9 mouse cellular contexts compared by ENCODE assay signal in genomic region chr14:51103217-51103616, GRCm38 (mm10). TPM values are rescaled to one million over a fixed set of nuclear protein-coding genes. Genes with fewer than 3 reads are reported as not detected.
A peak's percentile ranks its signal among the peaks of the same experiment; 100 is the strongest.
DNase-seq lines count a peak whose midpoint lies in the region; ATAC-seq and TF ChIP-seq lines count a peak whose summit lies in the region.
"Had no signal": no experiment of that assay in that cellular context is flagged by ENCODE, and none has a peak within 500 bp of the region (broad histone marks: within the 10 kb centered on the region; RNA-seq: fewer than 3 reads in every experiment).

No protein-coding gene starts in this region.

- 0 out of 2 replicates have a peak, but pooled peaks cover 7% of the 10 kb centered on the region for H3K36me3 ChIP-seq in limb, embryonic 14.5 days (ENCODE audit: control insufficient read depth, insufficient read depth, low read length)
- H3K36me3 ChIP-seq: limb, embryonic 12.5 days had no signal

- no peak overlapping the region for H3K27ac ChIP-seq in bone marrow macrophage, adult 2 months (ENCODE audit: insufficient read depth, low read depth, low read length)
- no peak overlapping the region for H3K27ac ChIP-seq in limb, embryonic 14.5 days (replicated peaks; ENCODE audit: low read depth, low read length)
- H3K27ac ChIP-seq: limb, embryonic 12.5 days had no signal

- TF ChIP-seq POLR2A in bone marrow macrophage, adult 2 months (IDR thresholded peaks at IDR 0.05; ENCODE audit: borderline replicate concordance, low read depth, low read length) = no peak
- TF ChIP-seq POLR2A in limb, embryonic 14.5 days (IDR thresholded peaks at IDR 0.05; ENCODE audit: borderline replicate concordance, extremely low read depth, insufficient read depth, insufficient read length) = no peak

- no peaks in the 10 kb centered on the region for H3K9me3 ChIP-seq in limb, embryonic 14.5 days (ENCODE audit: control insufficient read depth, low read length)
- H3K9me3 ChIP-seq: limb, embryonic 12.5 days had no signal

- H3K27me3 ChIP-seq in limb, embryonic 14.5 days (ENCODE audit: control insufficient read depth, insufficient read depth, low read length) = no peaks in the 10 kb centered on the region
- H3K27me3 ChIP-seq: limb, embryonic 12.5 days had no signal

- H3K4me3 ChIP-seq in bone marrow macrophage, adult 2 months (ENCODE audit: insufficient read depth, low read length) = no peak overlapping the region
- H3K4me3 ChIP-seq in limb, embryonic 14.5 days (replicated peaks; ENCODE audit: low read length) = no peak overlapping the region
- H3K4me3 ChIP-seq: limb, embryonic 12.5 days had no signal

- 53% methylated on average over 3 of the region's 3 CpGs for WGBS in limb, embryonic 14.5 days

- no peak overlapping the region for H3K9ac ChIP-seq in limb, embryonic 14.5 days (ENCODE audit: low read depth, low read length, severe bottlenecking)
- H3K9ac ChIP-seq: limb, embryonic 12.5 days had no signal

- peak; percentile 86 for DNase-seq in layer of hippocampus, adult 11-12 months (ENCODE audit: low spot score)
- DNase-seq in layer of hippocampus, adult 9-10 months (ENCODE audit: low spot score) = no peak
- DNase-seq in limb, embryonic 14.5 days (ENCODE audit: low spot score) = peak; percentile 65
- peak; percentile 72 for DNase-seq in naive thymus-derived CD4-positive, alpha-beta T cell, adult 2 months (ENCODE audit: low read depth)
- peak; percentile 83 for DNase-seq in testis, postnatal 10 days (ENCODE audit: low spot score)

- peak; percentile 72 for ATAC-seq in erythroblast, adult 5-6 weeks (replicated peaks; ENCODE audit: low FRiP score, poor library complexity, severe bottlenecking)
- ATAC-seq in inflammation-experienced regulatory T-cells, adult 6 months = peak; percentile 61
- ATAC-seq in limb, embryonic 14.5 days (ENCODE audit: low FRiP score, low read depth) = no peak

- no peak overlapping the region for H3K4me2 ChIP-seq in limb, embryonic 14.5 days (replicated peaks; ENCODE audit: low read depth, low read length, severe bottlenecking)
- H3K4me2 ChIP-seq: limb, embryonic 12.5 days had no signal

- peak; percentile 73 for TF ChIP-seq CTCF in bone marrow macrophage, adult 2 months (IDR thresholded peaks at IDR 0.05; ENCODE audit: low read depth, low read length)

- H3K4me1 ChIP-seq in bone marrow macrophage, adult 2 months (ENCODE audit: control insufficient read depth, insufficient read depth, low read length) = peaks cover 4% of the 10 kb centered on the region
- no peaks in the 10 kb centered on the region for H3K4me1 ChIP-seq in limb, embryonic 14.5 days (ENCODE audit: control insufficient read depth, insufficient read depth, low read length)
- H3K4me1 ChIP-seq: limb, embryonic 12.5 days had no signal

RNA-seq across cellular contexts. Expression of gene Eddm3b, which starts 11.0 kb away (rescaled TPM):
- not detected in 2 replicates for polyA plus RNA-seq in bone marrow macrophage, adult 2 months (2012; ENCODE audit: insufficient read depth, insufficient read length, missing spikeins)
- total RNA-seq in erythroblast, adult 5-6 weeks (2015; ENCODE audit: low replicate concordance) = not detected in 2 replicates
- not detected in 2 replicates for total RNA-seq in erythroblast, adult 5-6 weeks (2017; ENCODE audit: low replicate concordance)
- polyA plus RNA-seq in inflammation-experienced regulatory T-cells, adult 6 months (2017; shearing (Covaris generic)) = not detected
- polyA plus RNA-seq in limb, embryonic 14.5 days (2012; rRNA removed) = 0.04 TPM in 1 of 2 replicates, not detected in the other
- not detected in 2 replicates for polyA plus RNA-seq in limb, embryonic 14.5 days (2014; fragmentation: Nextera tagmentation; extraction: Ambion mirVana)
- polyA plus RNA-seq: limb, embryonic 12.5 days had no signal

RNA-seq across cellular contexts. Expression of gene Ang, which starts 12.3 kb away (rescaled TPM):
- polyA plus RNA-seq in bone marrow macrophage, adult 2 months (2012; ENCODE audit: insufficient read depth, insufficient read length, missing spikeins) = 31.9 and 39.4 TPM in 2 replicates
- total RNA-seq in erythroblast, adult 5-6 weeks (2015; ENCODE audit: low replicate concordance) = 1.9 TPM in 1 of 2 replicates, not detected in the other
- 1.3 TPM in 1 of 2 replicates, not detected in the other for total RNA-seq in erythroblast, adult 5-6 weeks (2017; ENCODE audit: low replicate concordance)
- 1 to 10 TPM; 3.2 to 8.4 (median 3.8) TPM for polyA plus RNA-seq in inflammation-experienced regulatory T-cells, adult 6 months (2017; shearing (Covaris generic))
- 9.7 and 13.6 TPM in 2 replicates for polyA plus RNA-seq in limb, embryonic 14.5 days (2012; rRNA removed)
- polyA plus RNA-seq in limb, embryonic 14.5 days (2014; fragmentation: Nextera tagmentation; extraction: Ambion mirVana) = 7.3 and 8.3 TPM in 2 replicates

RNA-seq across cellular contexts. Expression of gene Rnase4, which starts 12.3 kb away (rescaled TPM):
- polyA plus RNA-seq in bone marrow macrophage, adult 2 months (2012; ENCODE audit: insufficient read depth, insufficient read length, missing spikeins) = 164 and 169 TPM in 2 replicates
- 7.5 and 20.6 TPM in 2 replicates for total RNA-seq in erythroblast, adult 5-6 weeks (2015; ENCODE audit: low replicate concordance)
- total RNA-seq in erythroblast, adult 5-6 weeks (2017; ENCODE audit: low replicate concordance) = 5.6 and 7.5 TPM in 2 replicates
- 10 to 100 TPM; 10.3 to 27.1 (median 16.7) TPM for polyA plus RNA-seq in inflammation-experienced regulatory T-cells, adult 6 months (2017; shearing (Covaris generic))
- 66.2 and 67.4 TPM in 2 replicates for polyA plus RNA-seq in limb, embryonic 14.5 days (2012; rRNA removed)
- polyA plus RNA-seq in limb, embryonic 14.5 days (2014; fragmentation: Nextera tagmentation; extraction: Ambion mirVana) = 51.9 and 59.4 TPM in 2 replicates

RNA-seq across cellular contexts. Expression of gene Rnase6, which starts 20.5 kb away (rescaled TPM):
- polyA plus RNA-seq in bone marrow macrophage, adult 2 months (2012; ENCODE audit: insufficient read depth, insufficient read length, missing spikeins) = 25.6 and 26.6 TPM in 2 replicates
- total RNA-seq in erythroblast, adult 5-6 weeks (2015; ENCODE audit: low replicate concordance) = 8.1 and 47.2 TPM in 2 replicates
- 9.5 and 15.7 TPM in 2 replicates for total RNA-seq in erythroblast, adult 5-6 weeks (2017; ENCODE audit: low replicate concordance)
- 1 to 10 TPM; 1.4 to 2.7 (median 2.3) TPM for polyA plus RNA-seq in inflammation-experienced regulatory T-cells, adult 6 months (2017; shearing (Covaris generic))
- 1.1 and 1.3 TPM in 2 replicates for polyA plus RNA-seq in limb, embryonic 14.5 days (2012; rRNA removed)
- polyA plus RNA-seq in limb, embryonic 14.5 days (2014; fragmentation: Nextera tagmentation; extraction: Ambion mirVana) = 0.77 and 2.3 TPM in 2 replicates

RNA-seq across cellular contexts. Expression of gene Olfr750, which starts 29.0 kb away (rescaled TPM):
- not detected in 2 replicates for polyA plus RNA-seq in bone marrow macrophage, adult 2 months (2012; ENCODE audit: insufficient read depth, insufficient read length, missing spikeins)
- total RNA-seq in erythroblast, adult 5-6 weeks (2015; ENCODE audit: low replicate concordance) = not detected in 2 replicates
- total RNA-seq in erythroblast, adult 5-6 weeks (2017; ENCODE audit: low replicate concordance) = not detected in 2 replicates
- under 1 TPM in 1 of 3 experiments, not detected in 2; 0.48 TPM for polyA plus RNA-seq in inflammation-experienced regulatory T-cells, adult 6 months (2017; shearing (Covaris generic))
- not detected in 2 replicates for polyA plus RNA-seq in limb, embryonic 14.5 days (2012; rRNA removed)
- not detected in 2 replicates for polyA plus RNA-seq in limb, embryonic 14.5 days (2014; fragmentation: Nextera tagmentation; extraction: Ambion mirVana)
- polyA plus RNA-seq: limb, embryonic 12.5 days had no signal
